Mouse (Mus musculus) kidney, postnatal 25 days (tissue): Measurements from ENCODE around the gene Larp1.
A peak's percentile ranks its signal among the peaks of the same experiment; 100 is the strongest.

Experiments
- DNase-seq, 2 experiments: peaks; one replicate each; pipeline ENCODE4 v3.0.0; 2021; ENCODE audit warnings: mixed read lengths in 2 of 2

Larp1 gene

DNA sequence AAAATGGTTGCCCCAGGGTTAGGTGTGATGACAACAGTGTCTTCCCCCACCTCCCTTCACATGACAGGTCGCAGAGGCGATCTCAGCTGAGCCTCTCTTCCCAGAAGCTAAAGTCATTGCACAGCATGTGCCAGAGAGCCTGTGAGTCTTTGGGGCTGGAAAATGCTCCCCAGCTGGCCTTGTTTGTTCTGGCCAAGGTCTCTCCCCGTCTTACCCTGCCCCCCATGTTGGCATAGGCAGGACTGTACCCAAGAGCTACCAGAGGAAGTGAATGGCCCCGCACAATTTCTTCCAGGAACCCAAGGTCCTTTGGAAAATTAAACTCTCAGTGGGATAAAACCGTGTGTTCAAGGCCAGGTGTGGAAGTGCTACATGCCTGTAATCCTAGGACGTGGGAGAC is 5.1 kb upstream of the Larp1 start:
- DNase-seq, result no peak

- DNase-seq, result no peak
Measured at GRCm38 (mm10) chr11:58005110-58005509, 3.8 kb upstream of the Larp1 start.

GRCm38 (mm10) chr11:58008013-58008412 is 851 bp upstream of the Larp1 start:
- DNase-seq, result no peak

GRCm38 (mm10) chr11:58008437-58009050 is 320 bp upstream of the Larp1 start:
- peak; percentile 89 to 95 for DNase-seq

- peak; percentile 66 to 86 for DNase-seq
Measured at GRCm38 (mm10) chr11:58009516-58010141, 765 bp downstream of the Larp1 start.

DNA sequence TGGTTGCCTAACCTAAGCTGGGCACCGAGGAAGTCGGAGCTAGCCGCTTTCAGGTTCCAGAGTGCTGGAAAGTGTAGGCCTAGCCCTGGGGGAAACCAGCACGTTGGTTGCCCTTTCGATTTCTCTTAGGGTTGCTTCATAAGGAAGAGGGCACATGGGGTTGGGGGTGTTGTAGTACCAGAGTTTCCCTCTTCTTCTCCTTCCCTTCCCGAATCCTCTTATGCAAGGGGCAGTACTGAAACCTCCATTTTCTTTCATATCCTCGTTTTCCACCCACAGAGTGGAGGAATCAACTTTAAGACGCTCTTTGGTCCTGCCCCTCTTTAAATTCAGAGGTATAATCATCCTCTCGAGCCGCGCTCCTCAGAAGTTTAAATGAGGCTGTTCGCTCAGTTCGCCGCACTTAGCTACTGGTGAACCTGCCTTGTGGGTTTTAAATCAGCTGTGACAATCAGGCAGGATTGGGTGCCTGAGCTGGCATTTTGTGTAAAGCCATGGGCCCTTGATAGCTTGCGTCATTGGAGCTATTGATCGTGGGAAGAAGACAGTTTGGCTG is 1.4 kb downstream of the Larp1 start:
- DNase-seq, result no peak

DNA sequence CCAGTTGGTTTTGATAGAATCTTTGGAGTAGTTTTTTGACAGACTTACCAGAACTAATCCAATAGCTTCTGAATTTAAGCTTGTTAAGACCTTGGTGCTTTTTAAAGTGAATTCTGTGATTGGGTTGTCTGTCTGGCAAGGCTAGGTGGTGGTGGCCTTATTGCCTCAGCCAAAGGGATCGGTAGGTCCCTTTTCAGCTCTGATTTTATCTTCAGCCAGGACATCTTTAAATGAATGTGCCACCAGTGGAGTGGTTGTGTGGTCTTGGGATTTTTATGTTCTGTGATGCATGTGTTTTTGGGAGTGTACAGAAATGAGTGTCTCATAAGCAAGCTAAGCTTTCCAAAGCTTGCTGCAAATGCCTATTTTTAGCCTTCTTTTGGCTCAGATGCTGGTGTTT is 2.1 kb downstream of the Larp1 start:
- DNase-seq, result no peak

DNA sequence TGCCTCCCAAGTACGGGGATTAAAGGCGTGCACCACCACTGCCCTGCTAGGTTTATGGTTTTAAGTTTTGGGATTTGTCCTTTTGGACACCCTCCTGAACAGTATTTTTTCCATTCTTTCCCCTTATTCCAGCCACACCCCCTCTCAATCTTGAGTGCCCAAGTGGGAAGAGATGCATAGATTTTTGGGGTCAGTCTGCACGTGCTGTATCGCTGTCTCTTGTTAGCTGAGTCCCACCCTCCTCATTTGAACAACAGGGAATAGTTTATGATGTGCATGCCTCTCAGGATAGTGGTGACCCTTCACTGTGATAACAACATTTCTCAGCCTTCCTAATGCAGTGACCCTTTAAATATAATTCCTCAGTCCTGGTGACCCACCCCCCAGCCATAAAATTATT is 2.9 kb downstream of the Larp1 start:
- DNase-seq, result no peak

- no peak for DNase-seq
Measured at GRCm38 (mm10) chr11:58012674-58013073, 3.8 kb downstream of the Larp1 start.

DNA sequence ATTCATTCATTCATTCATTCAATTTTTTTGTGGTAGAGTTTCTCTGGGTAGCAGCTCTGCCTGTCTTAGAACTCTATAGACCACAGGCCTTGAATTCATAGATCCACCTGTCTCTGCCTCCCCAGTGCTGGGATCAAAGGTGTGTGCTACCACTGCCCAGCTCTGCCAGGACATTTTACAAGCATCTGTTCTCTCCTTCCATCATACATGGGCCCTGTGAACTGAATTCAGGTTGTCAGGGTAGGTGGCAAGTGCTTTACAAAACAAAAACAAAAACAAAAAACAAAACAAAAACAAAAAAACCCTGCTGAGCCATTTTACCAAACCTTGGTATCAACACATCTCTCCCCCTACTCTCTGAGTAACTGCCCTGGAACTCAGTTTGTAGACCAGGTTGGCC is 4.2 kb downstream of the Larp1 start:
- DNase-seq, result no peak

DNA sequence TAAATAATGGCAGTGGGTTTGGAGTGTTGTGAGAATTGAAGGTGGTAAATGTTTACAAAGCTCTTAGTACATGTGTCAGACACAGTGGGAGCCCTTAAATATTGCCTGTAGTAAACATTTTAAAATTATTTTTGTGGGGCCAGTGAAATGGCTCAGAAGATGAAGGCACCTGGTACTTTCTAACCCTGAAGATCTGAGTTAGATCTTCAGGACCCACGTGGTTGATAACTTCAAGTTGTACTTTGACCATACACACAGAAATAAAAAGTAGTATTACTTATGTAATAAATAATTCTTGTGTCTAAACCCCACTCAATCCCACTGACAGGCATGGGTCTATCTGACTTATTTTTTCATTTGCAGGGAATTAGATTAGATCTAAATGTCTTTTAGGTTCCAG is 5.7 kb downstream of the Larp1 start:
- no peak for DNase-seq

- no peak for DNase-seq
Measured at GRCm38 (mm10) chr11:58015339-58015738, 6.5 kb downstream of the Larp1 start.

DNA sequence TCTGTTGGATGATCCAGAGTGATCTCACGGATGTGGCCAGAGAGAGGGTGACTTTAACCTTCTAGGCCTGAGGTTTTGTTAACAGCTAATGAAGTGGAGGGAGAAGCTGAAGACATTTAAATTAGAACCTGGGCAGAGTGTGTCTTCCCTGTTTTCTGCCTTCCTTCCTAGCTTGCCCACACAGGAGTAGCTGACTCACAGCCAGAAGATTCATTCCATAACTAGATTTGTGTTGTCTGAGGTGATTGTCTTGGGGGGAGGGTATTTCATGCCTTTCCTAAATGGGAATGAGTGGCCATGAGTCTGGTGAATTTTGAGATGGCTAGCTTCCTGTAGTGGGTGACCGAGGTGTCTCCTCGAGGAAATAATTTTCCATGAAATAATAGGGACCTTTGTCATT is 7.5 kb downstream of the Larp1 start:
- no peak for DNase-seq

GRCm38 (mm10) chr11:58017422-58017821 is 8.6 kb downstream of the Larp1 start:
- no peak for DNase-seq

- DNase-seq, result peak; percentile 45 to 47
Measured at GRCm38 (mm10) chr11:58018287-58018686, 9.4 kb downstream of the Larp1 start.

DNA sequence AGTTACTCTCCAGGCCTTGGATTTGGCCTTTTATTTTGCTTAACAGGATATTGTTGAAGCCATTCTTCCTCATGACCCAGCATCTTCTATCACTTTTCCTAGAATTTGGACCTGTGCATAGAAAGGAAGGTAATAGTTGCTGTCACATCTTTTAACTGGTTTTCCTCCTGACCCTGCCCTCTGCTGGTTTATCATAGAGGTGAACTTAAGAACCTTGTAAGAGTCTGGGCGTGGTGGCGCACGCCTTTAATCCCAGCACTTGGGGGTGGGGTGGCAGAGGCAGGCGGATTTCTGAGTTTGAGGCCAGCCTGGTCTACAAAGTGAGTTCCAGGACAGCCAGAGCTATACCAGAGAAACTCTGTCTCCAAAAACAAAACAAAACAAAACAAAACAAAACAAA is 9.8 kb downstream of the Larp1 start:
- no peak for DNase-seq

- no peak for DNase-seq
Measured at GRCm38 (mm10) chr11:58021095-58021494, 12.2 kb downstream of the Larp1 start.

DNA sequence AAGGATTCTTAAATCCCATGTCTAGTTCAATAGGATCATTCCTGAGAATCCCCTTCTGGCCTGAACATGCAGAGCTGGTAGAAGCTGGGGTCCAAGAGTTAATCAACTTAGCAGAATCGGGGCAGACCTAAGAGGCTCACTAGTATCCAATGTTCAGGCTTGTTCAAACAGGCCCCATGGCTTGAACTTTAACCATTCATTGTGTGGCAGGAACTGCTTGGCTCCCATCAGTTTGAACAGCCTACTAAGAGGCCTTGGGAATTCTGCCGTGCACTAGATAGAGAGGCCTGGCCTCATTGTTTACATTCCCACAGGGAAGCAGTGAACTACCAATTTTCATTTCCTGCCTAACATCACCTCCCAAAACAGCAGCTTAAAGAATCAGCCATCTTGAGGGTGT is 12.8 kb downstream of the Larp1 start:
- no peak for DNase-seq

- DNase-seq, result peak in 1 of 2 experiments; percentile 43
Measured at GRCm38 (mm10) chr11:58024271-58024670, 15.4 kb downstream of the Larp1 start.

DNA sequence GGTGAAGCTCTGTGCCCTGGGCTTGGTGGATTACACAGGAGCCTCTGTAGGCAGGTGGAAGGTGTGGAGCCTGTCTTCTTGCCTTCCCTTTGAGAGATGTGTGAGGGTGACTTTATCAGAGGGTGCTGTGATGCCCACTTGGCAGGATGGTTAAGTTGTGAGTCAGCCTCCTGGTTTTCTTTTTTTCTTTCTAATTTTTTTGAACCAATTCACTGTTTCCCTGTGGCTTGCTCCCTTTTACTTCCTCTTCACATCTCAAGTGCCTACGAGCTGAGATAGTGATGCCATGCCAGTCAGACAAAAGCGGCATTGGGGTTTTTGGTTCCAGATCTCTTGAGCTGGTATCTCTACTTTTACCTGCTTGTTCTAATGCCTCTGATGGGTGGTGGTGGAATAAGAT is 15.8 kb downstream of the Larp1 start:
- DNase-seq, result no peak

DNA sequence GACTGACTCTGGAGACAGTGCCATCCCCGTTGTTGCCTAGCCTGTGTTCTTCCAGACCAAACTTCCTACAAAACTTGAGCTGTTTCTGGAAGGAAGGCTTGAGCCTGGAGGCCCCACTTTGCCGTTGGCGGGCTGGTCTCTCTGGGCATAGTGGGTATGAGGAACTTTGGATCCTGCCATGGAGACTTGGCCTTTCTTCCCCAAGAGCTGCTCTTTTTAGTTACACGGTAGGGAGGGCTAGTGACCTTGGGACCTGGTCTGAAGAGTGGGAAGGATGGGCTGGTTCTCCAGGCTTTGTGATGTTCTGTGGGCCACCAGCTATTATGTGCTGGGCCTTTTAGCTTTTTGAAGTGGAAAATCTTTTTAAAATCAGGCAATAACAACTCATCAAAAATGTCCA is 17.0 kb downstream of the Larp1 start:
- peak; percentile 32 to 62 for DNase-seq

- no peak for DNase-seq
Measured at GRCm38 (mm10) chr11:58026337-58026736, 17.5 kb downstream of the Larp1 start.

- no peak for DNase-seq
Measured at GRCm38 (mm10) chr11:58026860-58027259, 18.0 kb downstream of the Larp1 start.

GRCm38 (mm10) chr11:58028981-58029380 is 20.1 kb downstream of the Larp1 start:
- DNase-seq, result no peak

- DNase-seq, result no peak
Measured at GRCm38 (mm10) chr11:58029869-58030268, 21.0 kb downstream of the Larp1 start.
